Mouse (Mus musculus) cerebellum, postnatal 36 days (tissue): ENCODE results near the gene Prom2.

Experiments used
- DNase-seq, 2 experiments: peaks; one replicate each; pipeline ENCODE4 v3.0.0; 2021 to 2022; ENCODE audit warnings: mixed read lengths in 2 of 2

Prom2 gene

DNA sequence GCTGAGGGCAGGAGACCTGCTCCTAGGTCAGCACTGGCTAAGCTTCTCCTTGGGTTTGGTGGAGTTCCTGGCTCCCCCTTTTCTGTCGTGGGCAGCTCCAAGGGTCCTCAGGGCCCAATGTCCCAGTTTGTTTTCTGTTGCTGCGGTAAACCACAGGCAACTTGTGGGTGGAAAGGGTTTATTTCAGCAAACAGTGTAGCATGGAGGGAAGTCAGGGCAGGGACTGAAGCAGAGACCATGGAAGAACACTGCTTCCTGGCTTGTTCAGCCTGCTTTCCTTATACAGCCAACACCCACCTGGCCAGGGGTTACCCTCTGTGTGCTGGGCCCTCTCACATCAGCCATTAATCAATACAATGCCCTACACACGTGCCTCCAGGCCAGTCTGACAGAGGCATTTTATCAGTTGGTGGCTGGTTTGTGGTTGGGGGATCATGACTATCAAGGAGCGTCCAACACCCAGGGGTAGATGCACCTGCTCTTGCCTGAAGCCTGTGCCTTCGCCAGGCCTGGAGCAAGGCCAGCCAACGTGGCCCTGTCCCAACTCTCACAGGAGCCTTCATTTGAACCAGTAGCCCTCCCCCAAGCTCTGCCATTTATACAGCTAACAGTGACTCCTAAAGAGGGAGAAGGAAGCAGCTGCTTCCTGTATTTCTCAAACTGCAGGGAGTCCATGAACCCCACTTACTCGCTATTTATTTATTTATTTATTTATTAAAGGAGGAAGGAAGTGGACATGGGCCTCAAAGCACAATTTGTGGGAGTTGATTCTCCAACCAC, 17.1 kb downstream of the Prom2 start:
- peak; percentile 89 to 90 for DNase-seq

- peak; percentile 73 to 78 for DNase-seq
Measured at GRCm38 (mm10) chr2:127522006-127522441, 19.2 kb downstream of the Prom2 start, which contains the start of gene Kcnip3. Gene Kcnip3 (minus strand): TSS chr2:127522094.

DNA sequence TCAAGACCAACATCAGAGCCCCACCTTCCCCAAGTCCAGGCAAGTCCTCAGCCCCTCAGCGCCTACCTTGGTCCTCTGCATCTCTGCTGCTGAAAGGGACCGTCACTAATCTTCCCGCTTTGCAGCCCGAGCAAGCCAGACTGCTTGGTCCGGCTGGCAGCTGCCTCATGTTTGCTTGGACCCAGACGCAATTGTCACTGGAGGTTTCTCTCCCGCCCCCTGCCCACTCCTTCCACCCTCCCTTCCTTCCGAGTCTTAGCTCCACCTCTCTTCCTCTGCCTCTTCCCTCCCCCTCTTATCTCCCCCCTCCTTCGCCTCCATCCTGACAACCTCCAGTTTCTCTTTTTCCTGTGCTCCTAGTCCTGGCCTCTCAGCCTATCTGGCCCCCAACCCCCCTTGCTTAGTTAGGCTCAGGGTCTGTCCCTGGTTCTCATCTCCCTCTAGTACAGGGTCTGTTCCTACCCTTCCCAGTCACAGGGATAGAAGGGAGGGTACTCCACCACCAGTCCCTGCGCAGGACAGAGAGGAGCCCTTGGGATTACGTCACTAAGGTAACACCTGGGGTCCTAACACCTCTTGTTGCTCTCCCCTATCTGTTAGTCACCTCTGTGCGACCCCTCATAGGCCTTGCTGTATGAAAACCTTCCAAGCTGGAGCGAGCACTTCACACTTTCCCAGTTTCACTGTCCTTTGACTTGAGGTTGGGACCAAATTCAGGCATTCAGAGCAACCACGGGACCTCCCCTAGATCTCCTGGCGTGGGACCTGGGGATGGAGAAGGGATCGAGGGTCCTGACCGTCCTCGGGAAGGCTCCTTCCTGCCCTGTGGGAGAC, 19.9 kb downstream of the Prom2 start:
- peak; percentile 84 to 85 for DNase-seq

DNA sequence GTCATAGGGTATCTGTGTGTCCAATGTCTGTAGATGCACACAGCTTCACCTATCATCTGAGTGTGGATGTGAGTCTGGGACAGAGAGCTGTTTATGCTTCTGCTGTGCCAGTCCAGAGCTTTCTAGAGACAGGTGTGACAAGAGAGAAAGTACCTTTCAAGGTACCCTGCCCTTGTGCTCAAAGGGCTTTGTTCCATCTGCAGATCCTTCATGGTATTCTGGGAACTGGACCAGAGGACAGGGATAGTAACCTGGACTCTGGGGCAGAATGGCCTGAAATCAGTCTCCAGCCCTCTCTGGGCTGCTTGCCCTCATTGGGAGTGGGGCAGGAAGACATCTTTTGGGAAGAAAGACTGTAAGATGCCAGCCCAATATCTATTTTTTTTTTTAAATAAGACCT, 21.1 kb downstream of the Prom2 start:
- DNase-seq: no peak

- no peak for DNase-seq
Measured at GRCm38 (mm10) chr2:127519308-127519707, 22.0 kb downstream of the Prom2 start.

- no peak for DNase-seq
Measured at GRCm38 (mm10) chr2:127518831-127519230, 22.4 kb downstream of the Prom2 start.

GRCm38 (mm10) chr2:127518273-127518672, 23.0 kb downstream of the Prom2 start:
- DNase-seq: no peak

GRCm38 (mm10) chr2:127517081-127517480, 24.2 kb downstream of the Prom2 start:
- DNase-seq: no peak

GRCm38 (mm10) chr2:127514380-127515124, 26.7 kb downstream of the Prom2 start:
- no peak for DNase-seq

GRCm38 (mm10) chr2:127513244-127513643, 28.0 kb downstream of the Prom2 start:
- DNase-seq: no peak

DNA sequence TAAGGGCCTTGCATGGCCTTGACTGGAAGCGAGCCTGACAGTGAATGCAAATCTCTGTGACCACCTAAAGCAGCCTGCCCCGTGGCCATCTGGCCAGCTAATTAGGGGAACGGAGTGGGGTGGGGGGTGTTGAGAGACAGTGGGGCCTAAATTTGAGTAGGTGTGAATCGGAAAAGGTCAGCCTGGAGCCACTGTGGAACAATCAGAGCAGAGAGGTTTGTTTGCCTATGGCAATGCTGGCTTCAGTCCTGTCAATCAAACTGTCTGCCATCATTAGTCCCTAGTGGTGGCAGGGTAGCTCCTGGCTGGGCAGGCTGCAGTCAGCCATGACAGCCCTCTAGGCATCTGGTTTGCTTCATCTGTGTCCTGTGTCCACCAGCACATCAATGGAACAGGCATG, 29.8 kb downstream of the Prom2 start:
- DNase-seq: no peak

DNA sequence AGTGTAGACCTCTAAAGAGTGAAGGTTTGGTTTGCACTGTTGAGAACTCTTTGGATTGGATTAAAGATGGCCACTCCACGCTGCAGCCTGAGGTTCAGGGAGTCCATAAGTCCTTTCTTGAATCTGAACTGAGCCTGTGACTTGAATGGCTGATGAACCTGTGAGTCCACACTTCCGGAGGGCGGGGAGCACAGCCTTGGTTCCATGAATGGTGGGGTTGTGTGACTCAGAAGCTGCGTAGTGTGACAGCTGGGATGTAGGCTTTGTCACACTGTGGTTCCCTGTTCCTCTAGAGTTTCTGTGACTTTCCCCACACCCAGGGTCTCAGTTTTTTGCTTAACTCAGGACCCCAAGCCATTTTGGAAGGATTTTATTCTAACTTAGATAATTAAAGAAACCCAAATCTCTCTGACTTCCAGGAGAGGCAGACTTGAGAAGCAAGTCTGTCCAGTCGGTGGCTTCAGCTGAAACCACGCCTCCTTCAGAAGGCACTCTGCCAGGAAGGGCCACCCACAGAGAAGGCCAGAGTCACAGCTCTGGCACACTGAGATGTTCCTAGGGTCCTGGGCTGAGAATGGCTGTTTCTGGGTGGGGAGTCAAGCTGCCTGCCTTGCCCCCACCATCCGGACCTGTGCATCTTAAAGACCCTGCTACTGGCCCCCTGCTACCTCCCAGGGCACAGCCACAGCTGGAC, 33.2 kb downstream of the Prom2 start:
- DNase-seq: peak; percentile 65

DNA sequence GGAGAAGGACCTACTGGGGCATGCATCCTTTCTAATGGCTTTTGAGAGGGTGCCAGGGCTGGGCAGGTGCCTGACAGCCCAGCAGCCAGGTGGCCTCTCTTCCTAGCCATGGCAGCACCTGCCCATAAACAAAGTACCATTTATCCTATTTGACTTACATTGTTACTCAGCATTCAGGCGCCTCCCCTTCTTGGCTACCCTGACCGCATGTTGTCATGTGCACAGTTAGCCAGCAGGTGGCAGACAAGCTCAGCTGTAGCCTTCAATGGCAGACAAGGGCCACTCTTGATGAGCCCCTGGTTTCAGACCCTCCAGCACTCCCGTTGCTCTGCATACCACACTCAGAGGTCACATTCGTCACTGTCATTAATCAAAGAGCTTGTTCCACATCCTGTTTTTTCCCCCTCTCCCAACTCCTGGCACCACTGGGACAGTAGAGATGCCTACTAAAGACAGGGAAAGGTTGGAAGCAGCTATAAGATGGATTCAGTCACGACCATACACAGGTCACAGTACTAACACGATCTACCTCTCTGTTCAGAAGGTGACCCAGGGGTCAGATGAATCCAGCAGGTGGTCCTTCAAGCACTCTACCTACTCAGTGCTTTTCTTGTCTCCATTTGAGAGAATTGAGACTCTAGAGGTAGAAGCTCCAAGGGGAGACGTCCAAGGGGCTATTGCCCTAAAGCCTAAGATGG, 34.0 kb downstream of the Prom2 start:
- DNase-seq: peak; percentile 90 to 94

- DNase-seq: no peak
Measured at GRCm38 (mm10) chr2:127506131-127506632, 35.1 kb downstream of the Prom2 start.

DNA sequence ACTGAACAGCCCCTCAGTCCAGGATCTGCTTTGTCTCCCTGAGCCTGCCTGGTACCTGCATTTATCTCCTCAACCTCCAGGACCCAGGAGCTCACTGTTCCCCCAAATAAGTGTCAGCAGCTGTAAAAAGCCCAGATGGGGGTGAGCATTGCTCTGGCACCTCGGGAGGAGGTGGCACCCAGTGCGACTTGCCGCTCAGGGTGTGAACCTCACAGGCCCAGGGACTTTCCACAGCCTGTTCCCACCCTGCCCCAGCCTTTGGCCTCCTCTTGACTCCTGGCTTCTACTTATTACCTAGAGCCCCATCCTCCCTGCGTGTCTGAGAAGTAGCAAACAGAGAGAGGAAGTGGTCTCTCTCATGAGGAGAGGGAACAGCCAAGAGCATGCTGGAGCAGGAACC, 36.1 kb downstream of the Prom2 start:
- DNase-seq: no peak

DNA sequence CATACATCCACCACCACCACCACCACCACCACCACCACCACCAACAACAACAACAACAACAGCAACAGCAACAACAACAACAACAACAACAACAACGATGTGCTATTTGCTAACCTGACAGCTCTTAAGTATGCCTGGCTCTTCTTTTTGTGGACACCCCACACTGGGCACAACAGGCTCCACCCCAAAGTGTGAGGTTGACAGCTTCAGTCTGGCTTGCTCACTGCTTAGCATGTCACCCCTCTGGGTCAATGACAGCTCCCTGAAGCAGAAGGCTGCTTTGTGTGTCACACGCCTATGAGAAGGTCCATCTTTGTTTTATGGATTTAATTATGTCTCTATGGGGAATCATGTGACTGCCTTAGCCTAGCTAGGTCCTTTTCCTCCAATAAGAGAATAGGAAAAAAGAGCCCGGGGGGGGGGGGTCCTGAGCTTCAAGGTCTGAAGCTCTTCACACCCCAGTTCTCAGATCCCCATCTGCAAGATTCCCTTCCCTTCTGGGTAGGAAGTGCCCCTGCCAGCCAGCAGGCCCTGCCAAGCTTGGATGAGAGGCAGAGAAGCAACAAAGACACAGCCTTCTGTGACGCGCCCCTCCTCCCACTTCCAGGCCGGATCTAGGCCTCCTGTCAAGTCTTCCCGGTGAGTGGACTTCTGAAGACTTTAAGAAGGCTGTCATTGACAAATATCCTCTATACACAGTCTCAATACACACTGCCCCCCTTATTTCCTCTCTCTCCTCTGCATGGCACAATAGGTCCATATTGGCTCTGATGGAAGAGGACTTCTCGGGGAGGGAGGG, 37.3 kb downstream of the Prom2 start:
- DNase-seq: peak in 1 of 2 experiments; percentile 60

- peak in 1 of 2 experiments; percentile 54 for DNase-seq
Measured at GRCm38 (mm10) chr2:127501061-127501460, 40.2 kb downstream of the Prom2 start.

DNA sequence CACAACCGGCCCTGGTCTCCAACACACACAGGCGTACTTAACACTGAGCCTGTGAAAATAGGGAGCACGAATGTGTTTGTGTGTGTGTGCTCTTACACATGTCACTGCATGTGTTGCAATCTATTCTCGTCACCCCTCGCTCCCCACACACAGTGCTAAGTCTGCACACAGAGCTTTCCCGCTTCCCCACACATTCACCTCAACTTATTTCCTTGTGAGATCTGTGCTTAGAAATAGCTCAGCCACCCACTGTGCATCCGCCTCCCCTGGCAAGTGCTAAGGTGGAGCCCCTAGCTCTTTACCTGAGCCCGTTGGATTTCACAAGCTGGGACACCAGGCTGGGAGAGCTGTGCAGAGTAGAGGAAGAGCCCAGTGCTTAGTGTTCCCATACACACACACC, 42.5 kb downstream of the Prom2 start:
- no peak for DNase-seq

DNA sequence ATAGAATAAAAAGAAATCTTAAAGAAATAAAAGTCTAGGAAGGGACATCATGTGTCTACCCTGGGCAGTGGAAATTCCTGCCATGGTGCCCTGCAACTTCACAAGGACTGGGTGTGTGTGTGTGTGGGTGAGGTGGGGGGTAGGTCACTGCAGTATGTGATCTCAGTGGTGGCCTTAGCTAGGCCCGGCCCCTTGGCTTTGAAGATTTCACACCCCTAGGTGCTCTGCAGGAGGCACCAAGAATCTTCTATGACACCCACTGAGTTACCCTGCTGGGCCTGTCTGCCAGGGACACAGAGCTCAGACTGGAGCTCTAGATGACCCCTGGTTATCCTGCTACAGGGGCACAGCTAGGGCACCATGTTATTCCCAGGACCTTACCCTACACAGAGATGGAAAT, 44.9 kb downstream of the Prom2 start:
- no peak for DNase-seq

GRCm38 (mm10) chr2:127484476-127485170, 56.6 kb downstream of the Prom2 start:
- DNase-seq: peak in 1 of 2 experiments; percentile 42
